Mouse (Mus musculus) right cerebral cortex, postnatal 25 days (tissue): ENCODE measurements at regions not wholly inside any gene's neighbourhood (a gene's known extent, or its start where the extent isn't known, plus 50 kb on each side); places are given as distances from the start of the nearest gene placed in this dataset.

Source experiments
- DNase-seq: peaks from one replicate; pipeline ENCODE4 v3.0.0; 2022

- peak; percentile 3 for DNase-seq
Observed at GRCm38 (mm10) chr17:82731561-82731960, 483.5 kb upstream of the Pkdcc start.

- no peak for DNase-seq
Observed at GRCm38 (mm10) chr17:82742445-82742844, 472.6 kb upstream of the Pkdcc start.

GRCm38 (mm10) chr17:82757400-82757799 is 457.7 kb upstream of the Pkdcc start:
- DNase-seq: no peak

- no peak for DNase-seq
Observed at GRCm38 (mm10) chr17:82779096-82779495, 436.0 kb upstream of the Pkdcc start.

GRCm38 (mm10) chr17:82822129-82822528 is 393.0 kb upstream of the Pkdcc start:
- no peak for DNase-seq

GRCm38 (mm10) chr17:82824057-82824456 is 391.0 kb upstream of the Pkdcc start:
- DNase-seq: no peak

GRCm38 (mm10) chr17:82824619-82825018 is 390.5 kb upstream of the Pkdcc start:
- no peak for DNase-seq

GRCm38 (mm10) chr17:82827170-82827569 is 387.9 kb upstream of the Pkdcc start:
- DNase-seq: no peak

GRCm38 (mm10) chr17:82827841-82828240 is 387.3 kb upstream of the Pkdcc start:
- no peak for DNase-seq

GRCm38 (mm10) chr17:82828434-82828997 is 386.6 kb upstream of the Pkdcc start:
- DNase-seq: no peak

GRCm38 (mm10) chr17:82829415-82829814 is 385.7 kb upstream of the Pkdcc start:
- DNase-seq: no peak

- no peak for DNase-seq
Observed at GRCm38 (mm10) chr17:82834177-82834576, 380.9 kb upstream of the Pkdcc start.

GRCm38 (mm10) chr17:82836115-82836514 is 379.0 kb upstream of the Pkdcc start:
- DNase-seq: no peak

GRCm38 (mm10) chr17:82846776-82847494 is 368.2 kb upstream of the Pkdcc start:
- DNase-seq: no peak

GRCm38 (mm10) chr17:82857199-82858147 is 357.6 kb upstream of the Pkdcc start:
- peak; percentile 83 for DNase-seq

GRCm38 (mm10) chr17:82860391-82860790 is 354.7 kb upstream of the Pkdcc start:
- DNase-seq: no peak

GRCm38 (mm10) chr17:82860966-82861365 is 354.1 kb upstream of the Pkdcc start:
- DNase-seq: no peak

- no peak for DNase-seq
Observed at GRCm38 (mm10) chr17:82877131-82877530, 338.0 kb upstream of the Pkdcc start.

GRCm38 (mm10) chr17:82900602-82901001 is 314.5 kb upstream of the Pkdcc start:
- no peak for DNase-seq

GRCm38 (mm10) chr17:82901098-82901891 is 313.8 kb upstream of the Pkdcc start:
- DNase-seq: no peak

- DNase-seq: no peak
Observed at GRCm38 (mm10) chr17:82904961-82905360, 310.1 kb upstream of the Pkdcc start.

- DNase-seq: no peak
Observed at GRCm38 (mm10) chr17:82905483-82905882, 309.6 kb upstream of the Pkdcc start.

GRCm38 (mm10) chr17:82909189-82909588 is 305.9 kb upstream of the Pkdcc start:
- no peak for DNase-seq
